Mouse (Mus musculus) cortical plate, adult 2 months (tissue): ENCODE results near the gene Gls2. TPM values are rescaled to one million over a fixed set of nuclear protein-coding genes. Genes with fewer than 3 reads are reported as not detected.
A peak's percentile ranks its signal among the peaks of the same experiment; 100 is the strongest.
"Not testable (repeated sequence)": the region's sequence is repeated elsewhere in the genome, so short reads cannot be mapped to it uniquely, and the experiment has no call there.

Source experiments
- H3K27ac ChIP-seq: fragments of 200-500 bp; 2 replicates; pipeline ENCODE4 v1.5.1; 2012; ENCODE audit warnings: low read length, control low read depth, inconsistent platforms; ENCODE audit not compliant: insufficient read depth
- H3K4me1 ChIP-seq: fragments of 200-500 bp; 2 replicates; pipeline ENCODE4 v1.6.1; 2011; ENCODE audit warnings: low read length; ENCODE audit not compliant: control insufficient read depth, insufficient read depth
- H3K4me3 ChIP-seq: fragments of 200-500 bp; 2 replicates; pipeline ENCODE4 v1.5.1; 2011; ENCODE audit warnings: mild to moderate bottlenecking, low read length, control low read depth; ENCODE audit not compliant: insufficient read depth
- CTCF ChIP-seq: fragments of 200-500 bp; IDR thresholded peaks from 2 replicates; pipeline ENCODE4 v1.5.1; 2011; ENCODE audit warnings: mild to moderate bottlenecking, control low read depth, low read length; ENCODE audit not compliant: insufficient read depth; ENCODE audit errors: extremely low read depth
- POLR2A ChIP-seq: fragments of 200-500 bp; IDR thresholded peaks from 2 replicates; pipeline ENCODE4 v1.6.1; 2011; ENCODE audit warnings: mild to moderate bottlenecking, low read length, control low read depth; ENCODE audit not compliant: insufficient read depth; ENCODE audit errors: extremely low read depth
- polyA plus RNA-seq: library from polyadenylated mRNA; depleted of rRNA; stranded (reverse); fragments of >200 nt; gene quantifications from 2 replicates; pipeline ENCODE4 v1.2.3, GENCODE M21; 2012

Gls2 gene
- polyA plus RNA-seq, 1 experiment: 54.8 TPM

DNA sequence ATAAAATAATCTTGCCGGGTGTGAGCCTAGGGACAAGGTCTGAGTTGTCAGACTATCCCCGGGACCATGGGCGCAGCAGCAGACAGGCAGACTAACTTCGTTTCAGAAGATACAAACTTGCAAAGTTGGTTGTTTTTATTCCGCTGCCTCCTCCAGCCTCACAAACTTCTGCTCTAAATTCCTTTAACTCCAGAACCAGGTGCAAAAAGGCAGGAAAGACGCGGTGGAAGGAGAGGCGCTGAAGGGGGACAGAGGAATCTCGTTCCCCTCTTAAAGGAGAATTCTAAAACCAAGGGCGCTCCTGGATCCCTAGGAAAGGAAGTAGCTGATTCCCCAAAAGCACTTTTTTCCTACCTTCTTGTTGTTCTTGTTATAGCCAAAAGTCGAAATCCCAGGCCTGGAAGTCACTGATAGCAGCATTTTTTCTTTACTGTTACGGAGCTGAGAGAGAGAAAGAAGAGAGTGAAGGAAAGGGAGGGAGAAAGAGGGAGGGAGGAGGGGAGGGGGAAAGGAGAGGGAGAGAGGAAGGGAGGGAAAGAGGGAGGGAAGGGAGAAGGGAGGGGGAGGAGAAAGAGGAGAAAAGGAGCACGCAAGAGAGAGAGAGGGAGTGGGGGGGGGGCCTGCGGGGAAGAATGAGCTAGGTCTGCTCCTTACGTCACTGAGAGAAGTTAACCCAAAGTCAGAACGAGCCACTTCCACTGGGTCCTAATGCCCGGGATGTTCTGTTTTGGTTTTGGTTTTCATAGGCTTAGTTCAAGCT is 18.1 kb upstream of the Gls2 start:
- TF ChIP-seq CTCF: no peak
- peaks cover 2% of the 10 kb centered on the region; the same call in 1 of the 2 replicates for H3K4me1 ChIP-seq
- peak overlapping the region; percentile 74 for H3K4me3 ChIP-seq
- H3K27ac ChIP-seq: no peak overlapping the region

DNA sequence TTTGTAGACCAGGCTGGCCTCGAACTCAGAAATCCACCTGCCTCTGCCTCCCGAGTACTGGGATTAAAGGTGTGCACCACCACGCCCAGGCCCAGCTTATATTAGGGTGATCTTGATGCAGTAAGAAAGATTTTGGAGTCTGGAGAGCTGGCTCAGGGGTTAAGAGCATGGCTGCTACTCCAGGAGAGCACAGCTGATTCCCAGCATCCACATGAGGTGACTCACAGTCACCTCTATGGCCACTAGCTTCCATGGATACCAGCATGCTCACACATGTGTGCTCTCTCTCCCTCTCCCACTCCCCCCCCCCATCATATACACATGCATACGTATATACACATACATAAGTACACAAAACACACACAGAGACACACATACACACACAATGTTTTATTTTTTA is 16.9 kb upstream of the Gls2 start:
- no peak overlapping the region for H3K27ac ChIP-seq
- TF ChIP-seq CTCF (no peak), POLR2A (no peak)
- no peak overlapping the region for H3K4me3 ChIP-seq
- peaks cover 2% of the 10 kb centered on the region; the same call in 1 of the 2 replicates for H3K4me1 ChIP-seq

DNA sequence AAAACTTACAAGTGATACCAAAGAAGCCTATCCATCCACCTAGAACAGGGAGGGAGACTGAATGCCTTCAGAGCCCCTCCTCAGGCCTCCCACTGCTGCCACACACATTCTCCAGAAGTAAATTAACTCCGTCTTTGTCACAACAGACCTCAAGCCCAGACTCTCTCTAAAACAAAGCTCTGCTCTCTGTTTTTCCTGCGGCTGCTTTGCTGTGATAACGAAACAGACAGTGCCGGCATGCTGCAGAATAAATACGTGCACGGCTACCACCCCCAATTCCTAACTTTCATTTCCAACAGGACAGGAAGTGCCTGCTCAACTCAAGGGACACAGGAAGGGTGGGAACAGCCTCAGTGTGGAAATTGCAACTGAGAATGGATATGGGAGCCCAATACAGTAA is 14.3 kb upstream of the Gls2 start, which contains the start of gene Rbms2:
Gene Rbms2 (minus strand): TSS at position 309 of the 400 bp plus-strand sequence.
- TF ChIP-seq POLR2A (no peak), CTCF (no peak)
- H3K27ac ChIP-seq: peak within 1 kb of the TSS; percentile 80
- H3K4me1 ChIP-seq: peaks cover 2% of the 10 kb centered on the region; the same call in 1 of the 2 replicates
- H3K4me3 ChIP-seq: peak within 1 kb of the TSS; percentile 34

DNA sequence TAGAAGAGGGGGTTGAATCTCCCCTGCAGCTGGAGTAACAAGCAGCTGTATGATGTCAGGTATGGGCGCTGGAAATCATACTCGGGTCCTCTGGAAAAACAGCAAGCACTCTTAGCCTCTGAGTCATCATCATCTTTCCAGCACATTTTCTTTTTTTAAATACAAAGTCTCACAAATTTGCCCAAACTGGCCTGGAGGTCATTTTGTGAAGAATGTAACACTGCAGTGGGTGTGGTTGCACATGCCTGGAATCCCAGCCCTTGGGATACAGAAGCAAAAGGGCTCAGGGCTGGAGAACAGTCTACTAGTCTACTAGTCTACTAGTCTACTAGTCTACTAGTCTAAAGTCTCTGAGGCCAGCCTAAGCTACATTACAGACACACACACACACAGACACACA is 10.0 kb upstream of the Gls2 start:
- H3K27ac ChIP-seq: no peak overlapping the region
- TF ChIP-seq POLR2A (no peak), CTCF (no peak)
- H3K4me3 ChIP-seq: no peak overlapping the region
- no peaks in the 10 kb centered on the region for H3K4me1 ChIP-seq

DNA sequence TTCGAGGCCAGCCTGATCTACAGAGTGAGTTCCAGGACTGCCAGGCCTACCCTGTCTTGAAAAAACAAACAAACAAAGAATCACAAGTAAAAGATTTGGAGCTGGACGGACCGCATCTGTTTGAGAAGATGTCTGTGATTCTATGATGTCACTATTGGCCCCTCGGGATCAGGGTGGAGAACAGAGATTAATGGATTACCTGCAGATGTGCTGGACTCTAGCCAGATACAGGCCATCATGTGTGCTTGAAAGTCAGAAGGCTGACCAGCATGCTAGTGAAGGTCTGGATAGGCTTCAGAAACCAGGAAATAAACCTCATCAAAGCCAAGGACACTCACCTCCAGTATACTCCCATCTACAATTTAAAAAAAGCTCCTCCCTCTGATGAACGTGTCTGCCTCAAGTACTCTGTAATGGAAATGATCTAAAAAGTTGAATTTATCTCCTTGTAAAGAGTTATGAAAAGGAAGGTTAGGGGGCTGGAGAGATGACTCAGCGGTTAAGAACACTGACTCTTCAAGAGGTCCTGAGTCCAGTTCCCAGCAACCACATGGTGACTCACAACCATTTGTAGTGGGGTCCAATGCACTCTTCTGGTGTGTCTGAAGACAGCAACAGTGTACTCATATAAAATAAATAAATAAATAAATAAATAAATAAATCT is 8.8 kb upstream of the Gls2 start:
- no peak overlapping the region for H3K27ac ChIP-seq
- TF ChIP-seq CTCF (no peak), POLR2A (no peak)
- H3K4me3 ChIP-seq: no peak overlapping the region
- no peaks in the 10 kb centered on the region for H3K4me1 ChIP-seq

DNA sequence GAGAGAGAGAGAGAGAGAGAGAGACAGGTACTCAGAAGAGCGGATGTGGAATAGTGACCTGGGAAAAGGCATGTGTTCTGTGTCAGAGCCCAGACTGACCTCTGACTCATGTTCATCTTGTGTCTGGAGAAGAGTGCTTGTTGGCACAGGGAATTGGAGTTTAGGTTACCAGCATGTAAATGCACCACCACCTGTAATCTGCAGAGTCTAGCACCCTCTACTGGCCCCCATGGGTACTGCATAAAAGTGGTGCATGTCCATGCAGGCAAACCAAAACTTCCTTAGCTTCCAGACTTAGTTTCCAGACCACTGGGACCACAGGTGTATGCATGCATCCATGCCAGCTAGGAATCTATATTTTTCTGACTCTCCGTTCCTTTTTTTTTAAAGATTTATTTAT is 8.3 kb upstream of the Gls2 start:
- H3K4me1 ChIP-seq: no peaks in the 10 kb centered on the region
- H3K4me3 ChIP-seq: no peak overlapping the region
- TF ChIP-seq CTCF: peak; percentile 98
- TF ChIP-seq POLR2A: no peak
- no peak overlapping the region for H3K27ac ChIP-seq

DNA sequence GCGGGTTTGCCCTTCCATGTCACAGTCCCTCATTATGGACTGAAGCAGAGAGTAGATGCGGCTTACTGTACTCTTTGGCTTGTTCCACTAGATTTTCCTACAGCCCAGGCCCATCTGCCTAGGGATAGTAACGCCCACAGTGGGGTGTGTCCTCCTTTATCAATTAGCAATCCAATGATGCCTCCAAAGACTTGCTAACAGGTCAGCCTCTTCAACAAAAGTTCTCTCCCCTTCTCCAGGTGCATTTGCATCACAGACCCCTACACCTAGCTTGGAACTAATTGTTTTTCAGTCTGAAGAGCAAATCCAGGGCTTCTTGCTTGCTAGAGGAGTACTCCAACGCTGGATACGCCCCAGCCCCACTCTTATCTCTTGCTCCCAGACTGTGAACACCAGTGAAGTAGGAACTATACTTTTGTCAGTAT is 7.1 kb upstream of the Gls2 start:
- Histone ChIP-seq H3K4me3 (no peak overlapping the region), H3K27ac (no peak overlapping the region), H3K4me1 (no peaks in the 10 kb centered on the region)
- TF ChIP-seq POLR2A (no peak), CTCF (no peak)

DNA sequence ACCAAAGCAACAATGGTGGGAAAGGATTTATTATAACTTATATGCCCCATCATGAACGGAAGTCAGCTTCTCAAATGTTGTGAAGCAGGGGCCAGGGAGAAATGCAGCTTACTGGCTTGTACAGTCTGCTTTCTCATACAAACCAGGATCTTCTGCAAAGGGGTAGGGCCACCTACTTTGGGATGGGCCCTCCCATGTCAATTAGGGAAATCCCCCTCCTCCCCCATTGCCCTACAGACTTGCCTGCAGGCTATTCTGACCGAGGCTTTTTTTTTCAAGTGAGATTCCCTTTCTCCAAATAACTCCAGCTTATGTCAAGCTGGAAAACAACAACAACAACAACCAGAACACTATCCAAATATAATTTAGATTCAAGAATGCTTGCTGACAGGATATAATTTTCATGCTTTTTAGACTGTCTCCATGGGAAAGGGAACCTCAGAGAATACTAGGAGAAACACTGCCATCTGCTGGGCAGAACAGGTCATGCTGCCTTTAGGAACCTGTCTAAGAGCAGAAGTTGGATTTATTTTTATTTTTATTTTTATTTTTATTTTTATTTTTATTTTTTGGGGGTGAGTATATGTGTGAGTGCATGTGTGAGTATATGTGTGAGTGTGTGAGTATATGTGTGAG is 5.9 kb upstream of the Gls2 start:
- H3K27ac ChIP-seq: no peak overlapping the region
- no peak overlapping the region for H3K4me3 ChIP-seq
- TF ChIP-seq POLR2A (no peak), CTCF (peak; percentile 77)
- H3K4me1 ChIP-seq: no peaks in the 10 kb centered on the region

DNA sequence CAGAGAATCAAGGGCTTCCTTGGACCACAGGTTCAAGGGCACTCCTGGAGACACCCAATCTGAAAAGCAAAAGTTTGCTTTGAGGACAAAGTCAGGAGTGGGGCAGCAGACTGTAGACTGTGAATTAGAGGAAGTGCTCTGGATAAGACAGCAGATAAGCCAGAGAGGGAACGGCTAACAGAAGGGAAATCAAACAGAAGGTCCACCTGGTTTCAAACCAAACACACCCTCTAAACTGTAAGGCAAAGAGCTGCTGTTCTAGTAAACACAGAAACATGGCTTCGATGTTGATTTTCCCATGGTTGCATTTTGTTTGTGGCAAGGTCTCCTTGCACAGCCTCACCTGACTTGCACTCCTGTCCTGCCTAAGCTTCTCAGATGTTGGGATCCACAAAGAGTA is 2.8 kb upstream of the Gls2 start:
- no peaks in the 10 kb centered on the region for H3K4me1 ChIP-seq
- no peak overlapping the region for H3K4me3 ChIP-seq
- H3K27ac ChIP-seq: no peak overlapping the region
- TF ChIP-seq CTCF (no peak), POLR2A (no peak)

DNA sequence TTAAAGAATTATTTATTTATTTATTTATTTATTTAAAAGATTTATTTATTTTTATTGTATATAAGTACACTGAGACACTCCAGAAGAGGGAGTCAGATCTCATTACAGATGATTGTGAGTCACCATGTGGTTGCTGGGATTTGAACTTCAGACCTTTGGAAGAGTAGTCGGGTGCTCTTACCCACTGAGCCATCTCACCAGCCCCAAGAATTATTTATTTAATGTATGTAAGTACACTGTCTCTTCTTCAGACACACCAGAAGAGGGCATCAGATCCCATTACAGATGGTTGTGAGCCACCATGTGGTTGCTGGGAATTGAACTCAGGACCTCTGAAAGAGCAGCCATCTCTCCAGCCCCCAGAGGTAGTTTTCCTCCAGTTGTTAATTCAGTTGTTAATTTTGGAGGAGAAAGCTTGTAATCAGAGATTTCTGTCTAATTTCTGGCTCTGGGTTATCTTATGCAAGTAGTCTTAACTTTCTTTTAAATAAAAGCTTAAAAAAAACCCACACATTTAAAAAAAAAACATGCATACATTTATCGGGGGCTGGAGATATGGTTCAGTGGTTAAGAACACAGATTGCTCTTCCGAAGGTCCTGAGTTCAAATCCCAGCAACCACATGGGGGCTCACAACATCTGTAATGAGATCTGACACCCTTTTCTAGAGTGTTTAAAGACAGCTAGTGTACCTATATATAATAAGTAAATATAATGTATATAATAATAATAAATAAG is 2.1 kb upstream of the Gls2 start:
- H3K4me1 ChIP-seq, H3K4me3 ChIP-seq, H3K27ac ChIP-seq: not testable (repeated sequence)
